Mouse (Mus musculus) lung, postnatal 0 days (tissue): ENCODE measurements at regions not wholly inside any gene's neighbourhood (a gene's known extent, or its start where the extent isn't known, plus 50 kb on each side); places are given as distances from the start of the nearest gene placed in this dataset.

ENCODE experiments used
- CTCF ChIP-seq: IDR thresholded peaks from 2 replicates; pipeline ENCODE4 v1.5.1; 2016; ENCODE audit warnings: antibody characterized with exemption, mild to moderate bottlenecking
- EP300 ChIP-seq: IDR thresholded peaks from 2 replicates; pipeline ENCODE4 v1.6.1; 2016; ENCODE audit warnings: antibody characterized with exemption, mild to moderate bottlenecking, control low read depth

- TF ChIP-seq EP300 (no peak), CTCF (no peak)
Observed at GRCm38 (mm10) chr8:115429291-115429883, 278.2 kb downstream of the Maf start.
